Mouse (Mus musculus) neural tube, embryonic 12.5 days (tissue): ENCODE data around the gene Vmn1r85. TPM values are rescaled to one million over a fixed set of nuclear protein-coding genes. Genes with fewer than 3 reads are reported as not detected.

Experiments used
- ATAC-seq: fragments of 200-750 bp; cut with Nextera tagmentation; 2 replicates; pipeline ENCODE4 v1.8.0; 2017; ENCODE audit warnings: low read depth, mild to moderate bottlenecking, moderate TSS enrichment, moderate library complexity; ENCODE audit not compliant: low FRiP score
- H3K27ac ChIP-seq: fragments of 300-500 bp; sonication (generic); 2 replicates; pipeline ENCODE4 v1.5.1; 2016
- H3K27me3 ChIP-seq: fragments of 300-500 bp; sonication (generic); replicated peaks from 2 replicates; pipeline ENCODE4 v1.6.1; 2016; ENCODE audit warnings: mild to moderate bottlenecking
- H3K36me3 ChIP-seq: fragments of 300-500 bp; sonication (generic); 2 replicates; pipeline ENCODE4 v1.6.1; 2016; ENCODE audit warnings: mild to moderate bottlenecking
- H3K4me1 ChIP-seq: fragments of 300-500 bp; sonication (generic); 2 replicates; pipeline ENCODE4 v1.6.1; 2016
- H3K4me2 ChIP-seq: fragments of 300-500 bp; sonication (generic); replicated peaks from 2 replicates; pipeline ENCODE4 v1.6.1; 2016; ENCODE audit warnings: mild to moderate bottlenecking
- H3K4me3 ChIP-seq: fragments of 300-500 bp; sonication (generic); 2 replicates; pipeline ENCODE4 v1.5.1; 2016
- H3K9ac ChIP-seq: fragments of 300-500 bp; sonication (generic); 2 replicates; pipeline ENCODE4 v1.6.1; 2016; ENCODE audit warnings: mild to moderate bottlenecking
- H3K9me3 ChIP-seq: fragments of 300-500 bp; sonication (generic); 2 replicates; pipeline ENCODE4 v1.6.1; 2016; ENCODE audit warnings: mild to moderate bottlenecking
- WGBS: fragments of 180-500 bp; shearing (Covaris S2); methylation state at CpG from one replicate; pipeline ENCODE4 v1.1.7; 2016; 5-methylcytosine and 5-hydroxymethylcytosine counted together
- polyA plus RNA-seq: library from polyadenylated mRNA; unstranded; fragments of >200 nt; fragmentation: Nextera tagmentation; extraction: Ambion mirVana; gene quantifications from 2 replicates; pipeline ENCODE4 v1.2.1, GENCODE M21; 2016

The Vmn1r85 gene
- polyA plus RNA-seq, 1 experiment from 2014 or later = not detected

GRCm38 (mm10) chr7:13036806-13037205, 58.2 kb downstream of the Vmn1r85 start:
- Histone ChIP-seq H3K4me3 (peak overlapping the region; percentile 78), H3K4me1 (peaks cover 40% of the 10 kb centered on the region), H3K9ac (peak overlapping the region; percentile 93), H3K36me3 (peaks cover 28% of the 10 kb centered on the region), H3K27ac (no peak overlapping the region), H3K4me2 (peak overlapping the region; percentile 88), H3K9me3 (no peaks in the 10 kb centered on the region), H3K27me3 (peaks cover 7% of the 10 kb centered on the region)
- no peak for ATAC-seq
- WGBS = 50% methylated on average over 4 of the region's 4 CpGs

GRCm38 (mm10) chr7:13035211-13035855, 59.6 kb downstream of the Vmn1r85 start:
- H3K36me3 ChIP-seq = peaks cover 41% of the 10 kb centered on the region
- peak overlapping the region; percentile 74; the same call in 1 of the 2 replicates for H3K27ac ChIP-seq
- ATAC-seq = no peak; the same call in 1 of the 2 replicates
- H3K4me2 ChIP-seq = peak overlapping the region; percentile 91
- H3K9me3 ChIP-seq = no peaks in the 10 kb centered on the region
- H3K27me3 ChIP-seq = no peaks in the 10 kb centered on the region
- peaks cover 40% of the 10 kb centered on the region for H3K4me1 ChIP-seq
- peak overlapping the region; percentile 29; the same call in 1 of the 2 replicates for H3K9ac ChIP-seq
- 83% methylated on average over 17 of the region's 17 CpGs for WGBS
- peak overlapping the region; percentile 58; the same call in 1 of the 2 replicates for H3K4me3 ChIP-seq

DNA sequence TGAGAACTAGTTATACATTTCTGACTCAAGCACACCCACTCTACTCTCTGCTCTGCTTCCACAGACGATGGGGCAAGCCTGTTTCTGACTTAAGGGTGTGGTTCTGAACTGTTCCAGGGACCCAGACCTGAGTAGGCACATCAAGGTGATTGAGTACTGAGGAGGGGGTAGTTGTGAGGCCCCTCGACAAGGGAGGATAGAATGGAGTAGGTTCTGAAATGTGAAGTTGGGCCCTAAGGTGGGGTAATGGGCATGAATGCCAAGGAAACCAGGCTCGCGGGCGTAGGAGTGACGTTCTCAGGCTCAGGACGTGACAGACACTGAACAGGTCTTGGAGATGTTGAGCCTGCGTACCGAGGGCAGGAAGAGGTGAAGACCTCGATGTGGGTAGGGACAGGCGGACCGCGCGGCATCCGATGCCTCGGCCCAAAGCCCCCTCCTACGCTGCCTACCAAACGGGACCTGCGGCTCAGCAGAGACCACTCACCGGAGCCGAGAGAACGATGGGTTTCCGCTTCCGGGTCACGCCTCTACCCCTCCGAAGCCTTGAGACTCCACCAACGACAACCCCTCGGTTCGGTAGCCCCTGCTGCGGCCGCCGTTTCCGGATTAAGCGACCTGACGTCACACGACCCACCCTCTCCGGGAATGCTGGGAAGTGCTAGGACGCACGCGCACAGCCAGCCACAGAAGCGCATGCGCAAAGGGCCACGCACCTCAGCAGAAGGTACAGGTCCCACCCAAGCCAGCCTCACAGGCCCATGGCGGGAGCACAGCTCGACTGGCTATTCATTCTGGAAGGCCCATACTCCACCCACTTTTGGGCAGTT, 60.6 kb downstream of the Vmn1r85 start, which contains the start of gene Chmp2a:
Gene Chmp2a, minus strand, starts transcription at position 660 of the 830 bp plus-strand sequence.
- H3K4me3 ChIP-seq = peak within 1 kb of the TSS; percentile 58
- peak within 1 kb of the TSS; percentile 79 for H3K9ac ChIP-seq
- peak within 1 kb of the TSS; percentile 91 for H3K4me2 ChIP-seq
- peak; percentile 70 for ATAC-seq
- H3K9me3 ChIP-seq = no peaks in the 10 kb centered on the region
- H3K27me3 ChIP-seq = no peaks in the 10 kb centered on the region
- WGBS = under 1% methylated on average over 45 of the region's 45 CpGs
- H3K36me3 ChIP-seq = peaks cover 51% of the 10 kb centered on the region
- peak within 1 kb of the TSS; percentile 74 for H3K27ac ChIP-seq
- H3K4me1 ChIP-seq = peaks cover 40% of the 10 kb centered on the region

DNA sequence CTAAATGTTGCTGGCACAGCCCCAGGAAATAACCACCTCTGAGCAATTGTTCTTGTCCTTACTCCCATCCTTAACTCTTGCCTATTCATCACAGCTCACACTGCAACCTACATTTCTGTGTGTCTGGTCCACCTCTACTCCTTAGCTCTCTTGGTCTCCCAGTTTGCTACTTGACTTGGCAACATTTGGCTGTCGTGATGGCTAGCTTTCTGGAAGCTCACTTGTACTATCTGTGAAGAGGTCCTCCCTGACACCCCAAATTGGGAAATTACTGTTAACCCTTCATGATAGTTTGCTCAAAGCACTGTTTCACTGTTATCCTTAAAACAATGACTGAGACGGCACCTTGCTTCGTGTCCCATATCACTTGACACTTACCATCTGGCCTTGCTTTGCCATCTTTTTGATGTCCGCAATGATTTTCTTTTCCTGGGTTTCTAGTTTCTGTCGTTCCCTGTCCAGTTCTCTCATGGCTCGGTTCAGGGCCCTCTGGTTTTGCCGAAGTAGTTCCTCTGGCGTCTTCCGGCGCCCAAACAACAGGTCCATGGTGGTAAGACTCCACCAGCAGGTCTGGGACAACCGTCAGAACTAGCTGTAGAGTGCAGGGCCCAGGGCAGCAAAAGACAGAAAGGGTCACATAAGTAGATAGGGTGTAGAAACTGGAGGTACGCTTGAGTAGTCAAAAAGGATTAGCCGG, 61.4 kb downstream of the Vmn1r85 start:
- Histone ChIP-seq H3K4me1 (peaks cover 35% of the 10 kb centered on the region), H3K4me2 (peak overlapping the region; percentile 91), H3K4me3 (peak overlapping the region; percentile 58), H3K27ac (peak overlapping the region; percentile 74; the same call in 1 of the 2 replicates), H3K9me3 (no peaks in the 10 kb centered on the region), H3K36me3 (peaks cover 59% of the 10 kb centered on the region), H3K9ac (peak overlapping the region; percentile 79), H3K27me3 (no peaks in the 10 kb centered on the region)
- 54% methylated on average over 13 of the region's 13 CpGs for WGBS
- no peak for ATAC-seq

Other genes with a start within 250 kb of the Vmn1r85 start
- gene Zfp128, start 214.0 kb downstream of the Vmn1r85 start, polyA plus RNA-seq = 6.1 and 6.7 TPM in 2 replicates
- 12.0 and 12.5 TPM in 2 replicates for gene Zscan22, start 197.4 kb downstream of the Vmn1r85 start, polyA plus RNA-seq
- gene Rps5, start 172.9 kb downstream of the Vmn1r85 start, polyA plus RNA-seq = 583 and 619 TPM in 2 replicates
- 0.37 and 0.62 TPM in 2 replicates for gene Rnf225, start 167.8 kb downstream of the Vmn1r85 start, polyA plus RNA-seq
- 11.6 and 12.1 TPM in 2 replicates for gene Zfp324, start 129.3 kb downstream of the Vmn1r85 start, polyA plus RNA-seq
- 12.8 and 13.5 TPM in 2 replicates for gene Zfp446, start 117.3 kb downstream of the Vmn1r85 start, polyA plus RNA-seq
- gene Slc27a5, start 97.0 kb downstream of the Vmn1r85 start, polyA plus RNA-seq = 0.33 and 0.46 TPM in 2 replicates
- 382 and 393 TPM in 2 replicates for gene Trim28, start 96.1 kb downstream of the Vmn1r85 start, polyA plus RNA-seq
- gene Zbtb45, start 85.1 kb downstream of the Vmn1r85 start, polyA plus RNA-seq = 31.8 and 39.9 TPM in 2 replicates
- 150 and 151 TPM in 2 replicates for gene Chmp2a, start 60.4 kb downstream of the Vmn1r85 start, polyA plus RNA-seq
- 206 and 215 TPM in 2 replicates for gene Ube2m, start 56.9 kb downstream of the Vmn1r85 start, polyA plus RNA-seq
- 4.8 and 4.9 TPM in 2 replicates for gene Mzf1, start 40.4 kb downstream of the Vmn1r85 start, polyA plus RNA-seq
- not detected in 2 replicates for gene Vmn1r86, start 24.7 kb upstream of the Vmn1r85 start, polyA plus RNA-seq
- not detected in 2 replicates for gene Vmn1r87, start 45.0 kb upstream of the Vmn1r85 start, polyA plus RNA-seq
- not detected in 2 replicates for gene Vmn1r88, start 64.4 kb upstream of the Vmn1r85 start, polyA plus RNA-seq
- gene Vmn1r89, start 117.8 kb upstream of the Vmn1r85 start, polyA plus RNA-seq = not detected in 2 replicates
- 68.9 and 71.2 TPM in 2 replicates for gene Lig1, start 182.1 kb upstream of the Vmn1r85 start, polyA plus RNA-seq
- 12.0 and 17.9 TPM in 2 replicates for gene Zswim9, start 183.5 kb upstream of the Vmn1r85 start, polyA plus RNA-seq
- 0.94 and 1.0 TPM in 2 replicates for gene Pla2g4c, start 229.5 kb upstream of the Vmn1r85 start, polyA plus RNA-seq